Mouse (Mus musculus) telencephalon, adult 2 months (tissue): ENCODE results near the gene Serp2.
A peak's percentile ranks its signal among the peaks of the same experiment; 100 is the strongest.

Experiments used
- DNase-seq: peaks from one replicate; pipeline ENCODE4 v3.0.0-alpha.2; 2011; ENCODE audit warnings: low read depth, low spot score

Serp2 gene

GRCm38 (mm10) chr14:76556852-76557208 is at the start of gene Serp2:
Serp2 (minus strand) TSS chr14:76556889.
- DNase-seq = no peak

GRCm38 (mm10) chr14:76605931-76606534 is 49.3 kb upstream of the Serp2 start:
- DNase-seq = peak; percentile 50

- DNase-seq = no peak
Observed at GRCm38 (mm10) chr14:76604012-76604411, 47.3 kb upstream of the Serp2 start.

- DNase-seq = no peak
Observed at GRCm38 (mm10) chr14:76601654-76602053, 45.0 kb upstream of the Serp2 start.

- no peak for DNase-seq
Observed at GRCm38 (mm10) chr14:76600391-76600790, 43.7 kb upstream of the Serp2 start.

- DNase-seq = no peak
Observed at GRCm38 (mm10) chr14:76599706-76600105, 43.0 kb upstream of the Serp2 start.

GRCm38 (mm10) chr14:76598518-76599216 is 42.0 kb upstream of the Serp2 start:
- DNase-seq = peak; percentile 69

- DNase-seq = no peak
Observed at GRCm38 (mm10) chr14:76597751-76598150, 41.1 kb upstream of the Serp2 start.

- no peak for DNase-seq
Observed at GRCm38 (mm10) chr14:76595048-76595859, 38.6 kb upstream of the Serp2 start.

- no peak for DNase-seq
Observed at GRCm38 (mm10) chr14:76594351-76594885, 37.7 kb upstream of the Serp2 start.

- no peak for DNase-seq
Observed at GRCm38 (mm10) chr14:76593630-76594193, 37.0 kb upstream of the Serp2 start.

- DNase-seq = no peak
Observed at GRCm38 (mm10) chr14:76592721-76593120, 36.0 kb upstream of the Serp2 start.

- DNase-seq = no peak
Observed at GRCm38 (mm10) chr14:76592090-76592489, 35.4 kb upstream of the Serp2 start.

GRCm38 (mm10) chr14:76590134-76590533 is 33.4 kb upstream of the Serp2 start:
- no peak for DNase-seq

- DNase-seq = no peak
Observed at GRCm38 (mm10) chr14:76589671-76590070, 33.0 kb upstream of the Serp2 start.

GRCm38 (mm10) chr14:76585831-76586405 is 29.2 kb upstream of the Serp2 start:
- no peak for DNase-seq

GRCm38 (mm10) chr14:76583985-76584384 is 27.3 kb upstream of the Serp2 start:
- DNase-seq = no peak

GRCm38 (mm10) chr14:76581974-76582922 is 25.6 kb upstream of the Serp2 start:
- DNase-seq = no peak

GRCm38 (mm10) chr14:76579660-76580061 is 23.0 kb upstream of the Serp2 start:
- DNase-seq = no peak

GRCm38 (mm10) chr14:76577840-76578239 is 21.2 kb upstream of the Serp2 start:
- no peak for DNase-seq
